Mouse (Mus musculus) megakaryocyte, embryonic 14.5 days (primary cell): ENCODE data around the gene Olfr1058. TPM values are rescaled to one million over a fixed set of nuclear protein-coding genes. Genes with fewer than 3 reads are reported as not detected.
"Not testable (repeated sequence)": the region's sequence is repeated elsewhere in the genome, so short reads cannot be mapped to it uniquely, and the experiment has no call there.

Experiments
- H3K27me3 ChIP-seq: replicated peaks from 2 replicates; pipeline ENCODE3; 2012; ENCODE audit warnings: inconsistent platforms
- H3K36me3 ChIP-seq: replicated peaks from 2 replicates; pipeline ENCODE3; 2012; ENCODE audit warnings: low read length, inconsistent platforms, mixed read lengths
- H3K4me1 ChIP-seq: 2 replicates; pipeline ENCODE4 v1.6.1; 2012; ENCODE audit warnings: inconsistent platforms
- H3K4me3 ChIP-seq: replicated peaks from 2 replicates; pipeline ENCODE3; 2012; ENCODE audit warnings: moderate library complexity, mild to moderate bottlenecking, inconsistent platforms
- H3K9me3 ChIP-seq: 2 replicates; pipeline ENCODE4 v1.6.1; 2012; ENCODE audit warnings: inconsistent platforms
- FLI1 ChIP-seq: IDR thresholded peaks from 2 replicates; pipeline ENCODE4 v1.6.1; 2012; ENCODE audit warnings: low read length, inconsistent platforms, mixed read lengths
- GATA1 ChIP-seq: IDR thresholded peaks from 3 replicates; pipeline ENCODE4 v1.6.1; 2012; ENCODE audit warnings: mixed read lengths, low read length, inconsistent platforms, borderline replicate concordance
- polyA plus RNA-seq: library from polyadenylated mRNA; stranded (reverse); fragments of >175 nt; gene quantifications from 2 replicates; pipeline ENCODE4 v1.2.3, GENCODE M21; 2012; ENCODE audit warnings: low replicate concordance; ENCODE audit not compliant: insufficient read depth

Olfr1058 gene
- polyA plus RNA-seq: not detected in 2 replicates

DNA sequence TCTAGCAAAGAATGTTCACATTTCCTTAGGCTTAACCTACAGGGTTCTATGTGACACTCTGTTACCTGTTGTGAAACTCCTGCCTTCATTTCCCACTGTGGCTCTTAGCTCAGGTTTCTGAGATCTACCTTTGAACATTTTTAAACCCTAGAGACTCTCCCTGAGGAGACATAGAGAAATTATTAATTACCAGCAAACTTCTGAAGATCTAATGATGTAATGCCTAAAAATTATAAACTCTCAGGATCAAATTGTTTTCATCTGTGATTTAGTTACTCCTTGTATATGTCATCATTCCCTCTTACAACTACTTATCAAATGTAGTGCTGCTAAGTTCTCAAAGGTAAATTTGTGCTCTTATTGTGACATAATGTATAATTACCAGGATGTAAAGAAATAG, at the start of gene Olfr1058:
Gene Olfr1058 (minus strand): TSS at position 101 of the 400 bp plus-strand sequence.
- H3K4me1 ChIP-seq, H3K4me3 ChIP-seq, H3K27me3 ChIP-seq, H3K36me3 ChIP-seq, H3K9me3 ChIP-seq: not testable (repeated sequence)

DNA sequence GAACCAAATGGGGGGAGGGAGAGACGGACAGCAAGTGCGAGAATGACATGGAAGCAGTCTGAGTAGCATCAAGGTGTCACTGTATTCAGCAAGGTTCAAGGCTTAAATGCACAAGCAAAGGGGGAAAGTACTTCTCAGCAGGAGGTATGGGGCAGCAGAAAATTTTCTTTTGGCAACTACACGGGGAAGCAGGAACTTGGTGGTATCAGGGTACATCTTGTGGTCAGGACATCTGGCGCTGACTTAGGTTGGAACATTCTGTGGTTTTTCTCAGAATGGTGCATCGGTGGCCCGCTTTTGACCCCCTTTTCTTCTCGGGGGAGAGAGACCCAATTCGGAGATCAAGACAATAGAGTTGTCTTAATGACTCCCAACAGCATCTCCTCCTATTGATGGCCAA, 40.1 kb upstream of the Olfr1058 start:
- not testable (repeated sequence) for H3K4me3 ChIP-seq, H3K36me3 ChIP-seq, H3K4me1 ChIP-seq, H3K27me3 ChIP-seq, H3K9me3 ChIP-seq

DNA sequence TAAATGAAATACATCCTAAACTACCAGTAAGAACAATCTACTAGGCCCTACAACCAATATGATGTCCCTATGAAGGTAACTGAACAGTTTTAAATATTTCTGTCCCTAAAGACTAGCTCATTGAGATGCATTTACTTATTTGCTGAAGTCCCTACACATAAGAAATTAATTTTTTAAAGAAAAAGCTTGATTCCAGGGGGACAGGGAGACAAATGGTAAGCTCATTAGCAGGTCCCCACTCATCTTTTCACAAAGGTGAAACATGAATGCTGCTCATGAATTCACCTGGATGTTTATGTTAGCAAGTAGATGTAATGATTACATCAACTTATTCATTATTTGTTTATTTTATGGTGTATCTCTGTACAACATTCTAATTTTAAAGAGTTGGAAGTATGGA, 38.3 kb upstream of the Olfr1058 start, which contains the start of gene Olfr1062:
Gene Olfr1062 (minus strand): TSS at position 101 of the 400 bp plus-strand sequence.
- not testable (repeated sequence) for H3K9me3 ChIP-seq, H3K4me3 ChIP-seq, H3K27me3 ChIP-seq, H3K36me3 ChIP-seq, H3K4me1 ChIP-seq

DNA sequence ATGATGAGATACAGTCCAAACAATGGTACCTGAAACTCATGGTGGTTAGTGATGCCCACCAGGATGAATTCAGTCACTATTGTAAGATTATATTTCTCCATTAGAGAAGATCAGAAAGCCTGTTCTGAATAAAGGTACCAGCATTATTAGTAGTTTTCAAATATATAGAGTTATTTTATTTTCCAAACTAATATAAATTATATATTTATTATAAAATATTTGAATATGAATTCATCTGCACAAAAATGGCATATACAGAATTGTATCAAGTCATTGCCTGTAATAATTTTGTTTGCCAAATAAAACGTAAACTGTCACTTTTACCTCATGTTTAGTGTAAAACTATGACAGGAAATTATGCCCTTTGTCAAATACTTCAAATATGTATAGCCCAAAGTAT, 25.6 kb upstream of the Olfr1058 start, which contains the start of gene Olfr1061:
Gene Olfr1061 (minus strand): TSS at position 101 of the 400 bp plus-strand sequence.
- Histone ChIP-seq H3K9me3 (no peaks in the 10 kb centered on the region), H3K4me1 (no peaks in the 10 kb centered on the region), H3K36me3 (no peaks in the 10 kb centered on the region), H3K27me3 (no peaks in the 10 kb centered on the region), H3K4me3 (no peak within 1 kb of the TSS)
- TF ChIP-seq FLI1: no peak
- no peak for TF ChIP-seq GATA1

DNA sequence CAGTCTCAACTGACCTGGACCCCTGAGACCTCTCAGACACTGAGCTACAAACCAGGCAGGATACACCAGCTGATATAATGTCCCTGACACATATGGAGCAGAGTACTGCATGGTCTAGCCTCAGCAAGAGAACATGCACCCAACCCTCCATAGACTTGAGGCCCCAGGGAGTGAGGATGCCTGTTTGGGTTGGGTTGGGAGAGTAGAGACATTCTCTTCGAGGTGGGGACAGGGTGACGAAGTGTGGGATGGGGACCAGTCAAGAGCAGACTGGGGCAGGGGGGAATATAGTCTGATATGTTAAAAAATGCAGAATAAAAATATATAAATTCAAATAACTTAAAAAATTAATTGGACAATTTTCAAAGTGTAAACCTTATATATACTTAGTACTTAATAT, 6.8 kb upstream of the Olfr1058 start:
- TF ChIP-seq GATA1: no peak
- TF ChIP-seq FLI1: no peak
- no peaks in the 10 kb centered on the region for H3K4me1 ChIP-seq
- no peaks in the 10 kb centered on the region for H3K36me3 ChIP-seq
- no peaks in the 10 kb centered on the region for H3K27me3 ChIP-seq
- H3K9me3 ChIP-seq: no peaks in the 10 kb centered on the region
- H3K4me3 ChIP-seq: no peak overlapping the region

DNA sequence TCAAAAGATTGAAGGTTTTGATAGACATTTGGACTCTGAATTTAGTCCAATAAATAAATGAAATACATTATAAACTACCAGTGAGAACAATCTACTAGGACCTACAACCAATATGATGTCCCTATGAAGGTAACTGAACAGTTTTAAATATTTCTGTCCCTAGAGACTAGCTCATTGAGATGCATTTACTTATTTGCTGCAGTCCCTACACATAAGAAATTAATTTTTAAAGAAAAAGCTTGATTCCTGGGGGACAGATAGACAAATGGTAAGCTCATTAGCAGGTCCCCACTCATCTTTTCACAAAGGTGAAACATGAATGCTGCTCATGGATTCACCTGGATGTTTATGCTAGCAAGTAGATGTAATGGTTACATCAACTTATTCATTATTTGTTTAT, 10.1 kb downstream of the Olfr1058 start, which contains the start of gene Olfr1057:
Gene Olfr1057 (minus strand): TSS at position 101 of the 400 bp plus-strand sequence.
- TF ChIP-seq GATA1: no peak
- no peak for TF ChIP-seq FLI1
- Histone ChIP-seq H3K9me3 (no peaks in the 10 kb centered on the region), H3K4me1 (no peaks in the 10 kb centered on the region), H3K4me3 (no peak within 1 kb of the TSS), H3K27me3 (no peaks in the 10 kb centered on the region), H3K36me3 (no peaks in the 10 kb centered on the region)

DNA sequence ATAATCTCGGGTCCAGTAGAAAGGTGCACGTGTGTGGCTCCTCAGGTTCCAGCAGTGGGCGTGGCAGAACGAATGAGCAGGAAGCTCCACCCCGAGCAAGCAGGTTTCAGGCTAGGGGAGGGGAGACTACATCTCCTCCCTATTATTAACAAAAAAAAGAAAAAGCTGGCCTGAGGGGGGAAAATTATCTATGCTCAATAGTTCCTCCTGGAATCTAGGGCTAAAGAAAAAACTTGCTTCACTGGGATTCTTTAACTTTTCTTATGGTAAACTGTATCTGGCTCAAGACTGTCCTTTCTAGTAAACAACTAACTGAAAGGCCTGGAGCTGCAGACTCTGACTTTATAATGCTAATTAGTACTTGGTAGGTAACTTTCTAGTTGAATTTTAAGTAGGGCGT, 22.0 kb downstream of the Olfr1058 start:
- H3K27me3 ChIP-seq, H3K9me3 ChIP-seq, H3K4me3 ChIP-seq, H3K4me1 ChIP-seq, H3K36me3 ChIP-seq: not testable (repeated sequence)

DNA sequence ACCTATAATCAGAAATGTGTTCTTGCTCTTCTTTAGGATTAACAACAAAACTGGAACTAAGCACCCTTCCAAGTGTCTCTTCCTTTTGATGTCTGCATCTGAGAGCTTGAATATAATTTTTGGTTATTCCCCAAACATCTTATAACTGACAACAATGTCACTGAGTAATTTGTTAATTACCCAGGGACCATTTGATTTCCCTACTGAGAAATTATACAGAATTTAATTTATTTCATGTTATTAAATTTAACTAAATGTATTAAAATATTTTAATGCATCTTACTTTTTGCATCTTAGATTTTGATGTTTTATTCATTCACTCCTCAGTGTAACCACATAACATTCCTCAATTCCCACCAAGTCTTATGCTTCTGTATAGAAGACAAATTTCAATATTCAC, 26.0 kb downstream of the Olfr1058 start, which contains the start of gene Olfr1056:
Gene Olfr1056 (minus strand): TSS at position 101 of the 400 bp plus-strand sequence.
- Histone ChIP-seq H3K4me1 (no peaks in the 10 kb centered on the region), H3K36me3 (no peaks in the 10 kb centered on the region), H3K27me3 (no peaks in the 10 kb centered on the region), H3K4me3 (no peak within 1 kb of the TSS), H3K9me3 (peaks cover 3% of the 10 kb centered on the region; the same call in 1 of the 2 replicates)
- TF ChIP-seq GATA1 (no peak), FLI1 (no peak)

DNA sequence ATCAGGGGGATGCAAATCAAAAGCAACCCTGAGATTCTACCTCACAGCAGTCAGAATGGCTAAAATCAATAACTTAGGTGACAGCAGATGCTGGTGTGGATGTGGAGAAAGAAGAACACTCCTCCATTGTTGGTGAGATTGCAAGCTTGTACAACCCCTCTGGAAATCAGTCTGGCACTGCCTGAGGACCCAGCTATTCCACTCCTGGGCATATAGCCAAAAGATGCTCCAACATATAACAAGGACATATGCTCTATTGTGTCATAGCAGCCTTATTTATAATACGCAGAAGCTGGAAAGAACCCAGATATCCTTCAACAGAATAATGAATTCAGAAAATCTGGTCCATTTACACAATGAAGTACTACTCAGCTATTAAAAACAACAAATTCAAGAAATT, 36.6 kb downstream of the Olfr1058 start:
- not testable (repeated sequence) for H3K27me3 ChIP-seq, H3K9me3 ChIP-seq, H3K36me3 ChIP-seq, H3K4me1 ChIP-seq, H3K4me3 ChIP-seq

DNA sequence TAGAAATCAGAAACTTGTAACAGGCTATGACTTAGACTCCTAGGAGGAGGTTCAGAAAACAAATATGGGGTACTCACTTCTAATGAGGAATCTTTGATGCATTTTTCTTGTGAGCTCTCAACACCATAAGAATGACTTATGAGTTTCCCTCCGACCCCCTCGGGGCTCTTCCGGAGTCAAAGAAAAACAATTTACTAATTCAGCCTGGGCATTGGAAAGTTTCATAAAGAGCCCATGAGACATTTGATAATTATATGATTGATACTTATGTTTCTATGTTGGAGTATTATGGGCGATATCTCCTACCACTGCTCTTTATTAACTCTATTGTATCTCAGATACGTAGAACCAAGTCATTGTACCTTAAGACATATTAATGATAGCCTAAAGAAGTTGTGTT, 38.2 kb downstream of the Olfr1058 start, which contains the start of gene Olfr1055:
Gene Olfr1055 (minus strand): TSS at position 101 of the 400 bp plus-strand sequence.
- Histone ChIP-seq H3K4me3 (no peak within 1 kb of the TSS), H3K27me3 (no peaks in the 10 kb centered on the region), H3K9me3 (no peaks in the 10 kb centered on the region), H3K36me3 (no peaks in the 10 kb centered on the region), H3K4me1 (no peaks in the 10 kb centered on the region)
- TF ChIP-seq GATA1 (no peak), FLI1 (no peak)

DNA sequence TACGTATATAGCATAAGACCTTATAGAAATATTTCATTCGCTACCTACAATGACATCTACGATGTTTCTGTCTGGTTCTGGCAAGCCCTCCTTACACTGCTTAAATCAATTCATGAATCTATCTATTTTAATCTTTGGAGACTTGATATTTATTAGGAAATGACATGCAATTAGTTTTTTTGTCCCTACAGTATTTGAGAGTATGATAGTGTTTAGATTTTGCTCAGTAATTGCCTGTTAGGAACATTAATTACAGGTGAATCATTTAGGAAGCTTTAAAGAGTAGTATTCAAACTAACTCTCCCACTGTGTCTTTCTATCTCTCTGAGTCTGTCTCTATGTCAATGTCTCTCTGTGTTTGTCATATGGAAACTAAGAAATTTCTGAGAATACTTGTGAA, 53.0 kb downstream of the Olfr1058 start, which contains the start of gene Olfr1054:
Gene Olfr1054 (minus strand): TSS at position 101 of the 400 bp plus-strand sequence.
- Histone ChIP-seq H3K27me3 (no peaks in the 10 kb centered on the region), H3K4me1 (no peaks in the 10 kb centered on the region), H3K9me3 (no peaks in the 10 kb centered on the region), H3K36me3 (no peaks in the 10 kb centered on the region), H3K4me3 (no peak within 1 kb of the TSS)
- TF ChIP-seq GATA1: no peak
- TF ChIP-seq FLI1: no peak

Other genes with a start within 250 kb of the Olfr1058 start
- gene Olfr1040, start 241.8 kb downstream of the Olfr1058 start, polyA plus RNA-seq: not detected in 2 replicates
- gene Olfr1042, start 226.7 kb downstream of the Olfr1058 start, polyA plus RNA-seq: not detected in 2 replicates
- not detected in 2 replicates for gene Olfr1043, start 221.0 kb downstream of the Olfr1058 start, polyA plus RNA-seq
- not detected in 2 replicates for gene Olfr1044, start 210.7 kb downstream of the Olfr1058 start, polyA plus RNA-seq
- not detected in 2 replicates for gene Olfr52, start 202.9 kb downstream of the Olfr1058 start, polyA plus RNA-seq
- gene Olfr1045, start 185.6 kb downstream of the Olfr1058 start, polyA plus RNA-seq: not detected in 2 replicates
- gene Olfr1046, start 169.2 kb downstream of the Olfr1058 start, polyA plus RNA-seq: not detected in 2 replicates
- not detected in 2 replicates for gene Olfr1047, start 157.2 kb downstream of the Olfr1058 start, polyA plus RNA-seq
- gene Olfr1048, start 148.3 kb downstream of the Olfr1058 start, polyA plus RNA-seq: not detected in 2 replicates
- gene Olfr1049, start 130.2 kb downstream of the Olfr1058 start, polyA plus RNA-seq: not detected in 2 replicates
- gene Olfr1051, start 109.5 kb downstream of the Olfr1058 start, polyA plus RNA-seq: not detected in 2 replicates
- gene Olfr1052, start 96.1 kb downstream of the Olfr1058 start, polyA plus RNA-seq: not detected in 2 replicates
- gene Olfr1053, start 73.3 kb downstream of the Olfr1058 start, polyA plus RNA-seq: not detected in 2 replicates
- not detected in 2 replicates for gene Olfr1054, start 53.1 kb downstream of the Olfr1058 start, polyA plus RNA-seq
- gene Olfr1055, start 38.3 kb downstream of the Olfr1058 start, polyA plus RNA-seq: not detected in 2 replicates
- gene Olfr1056, start 26.1 kb downstream of the Olfr1058 start, polyA plus RNA-seq: not detected in 2 replicates
- gene Olfr1057, start 10.2 kb downstream of the Olfr1058 start, polyA plus RNA-seq: not detected in 2 replicates
- gene Olfr1061, start 25.5 kb upstream of the Olfr1058 start, polyA plus RNA-seq: not detected in 2 replicates
- gene Olfr1062, start 38.2 kb upstream of the Olfr1058 start, polyA plus RNA-seq: not detected in 2 replicates
- not detected in 2 replicates for gene Olfr1065, start 62.0 kb upstream of the Olfr1058 start, polyA plus RNA-seq
- not detected in 2 replicates for gene Olfr1066, start 67.7 kb upstream of the Olfr1058 start, polyA plus RNA-seq
- not detected in 2 replicates for gene Olfr228, start 98.8 kb upstream of the Olfr1058 start, polyA plus RNA-seq
- gene Olfr1076, start 119.9 kb upstream of the Olfr1058 start, polyA plus RNA-seq: not detected in 2 replicates
- not detected in 2 replicates for gene Olfr1079, start 153.9 kb upstream of the Olfr1058 start, polyA plus RNA-seq
- gene Olfr1080, start 169.7 kb upstream of the Olfr1058 start, polyA plus RNA-seq: not detected in 2 replicates
- not detected in 2 replicates for gene Olfr1082, start 210.4 kb upstream of the Olfr1058 start, polyA plus RNA-seq